Comparison of ENCODE assay signal across 8 mouse cellular contexts in the genomic region with DNA sequence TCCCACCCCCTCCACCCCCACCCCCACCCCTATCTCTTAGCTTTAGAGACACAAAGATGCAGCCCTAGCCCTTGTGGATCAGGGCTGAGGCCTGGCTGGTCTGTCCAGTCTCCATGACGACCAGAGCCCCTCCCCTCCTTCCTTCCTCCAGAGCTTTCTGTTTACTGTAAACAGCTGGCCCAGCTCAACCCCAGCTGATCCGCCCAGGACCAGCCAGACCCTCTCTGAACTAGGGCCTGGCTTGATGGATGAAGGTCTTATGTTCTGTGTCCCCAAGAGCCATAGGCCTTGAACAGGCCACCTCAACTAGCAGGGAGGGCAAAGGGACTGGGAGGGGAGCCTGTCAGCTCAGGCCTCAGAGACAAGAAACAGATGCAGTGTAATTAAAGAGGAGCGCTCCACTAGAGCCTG. TPM values are rescaled to one million over a fixed set of nuclear protein-coding genes. Genes with fewer than 3 reads are reported as not detected.
A peak's percentile ranks its signal among the peaks of the same experiment; 100 is the strongest.
DNase-seq lines count a peak whose midpoint lies in the region; ATAC-seq lines count a peak whose summit lies in the region.

No protein-coding gene starts in this region.

- WGBS in forebrain, embryonic 11.5 days, result 30% methylated on average over 3 of the region's 3 CpGs
- 24% methylated on average over 3 of the region's 3 CpGs for WGBS in forebrain, embryonic 15.5 days
- WGBS in heart, embryonic 16.5 days, result 32% methylated on average over 3 of the region's 3 CpGs
- WGBS in midbrain, embryonic 13.5 days, result 27% methylated on average over 3 of the region's 3 CpGs

- H3K36me3 ChIP-seq in forebrain, embryonic 11.5 days (ENCODE audit: control insufficient read depth, insufficient read depth, low read length), result no peaks in the 10 kb centered on the region
- 0 out of 2 replicates have a peak, but pooled peaks cover under 1% of the 10 kb centered on the region for H3K36me3 ChIP-seq in forebrain, embryonic 15.5 days
- H3K36me3 ChIP-seq in heart, embryonic 16.5 days (ENCODE audit: control insufficient read depth, insufficient read depth), result no peaks in the 10 kb centered on the region
- H3K36me3 ChIP-seq in midbrain, embryonic 13.5 days, result peaks cover 6% of the 10 kb centered on the region; the same call in 1 of the 2 replicates

- no peak overlapping the region for H3K27ac ChIP-seq in forebrain, embryonic 11.5 days (ENCODE audit: low read depth, low read length)
- H3K27ac ChIP-seq in forebrain, embryonic 15.5 days (replicated peaks), result no peak overlapping the region
- H3K27ac ChIP-seq in heart, embryonic 16.5 days (ENCODE audit: low read length), result peak overlapping the region; percentile 40; the same call in 1 of the 2 replicates
- H3K27ac ChIP-seq in midbrain, embryonic 13.5 days, result 0 out of 2 replicates have a peak overlapping the region, but pooled peaks have one; percentile 35

- H3K4me2 ChIP-seq in forebrain, embryonic 11.5 days (ENCODE audit: low read depth, low read length, severe bottlenecking), result no peak overlapping the region
- H3K4me2 ChIP-seq in forebrain, embryonic 15.5 days (replicated peaks), result no peak overlapping the region
- no peak overlapping the region for H3K4me2 ChIP-seq in heart, embryonic 16.5 days (ENCODE audit: low read depth, low read length)
- no peak overlapping the region for H3K4me2 ChIP-seq in midbrain, embryonic 13.5 days (replicated peaks)

- no peaks in the 10 kb centered on the region for H3K9me3 ChIP-seq in forebrain, embryonic 11.5 days (ENCODE audit: control insufficient read depth, low read length)
- no peaks in the 10 kb centered on the region for H3K9me3 ChIP-seq in forebrain, embryonic 15.5 days
- no peaks in the 10 kb centered on the region for H3K9me3 ChIP-seq in heart, embryonic 16.5 days (replicated peaks; ENCODE audit: control insufficient read depth, low read length)
- H3K9me3 ChIP-seq in midbrain, embryonic 13.5 days, result no peaks in the 10 kb centered on the region

- H3K4me3 ChIP-seq in forebrain, embryonic 11.5 days (ENCODE audit: low read depth, low read length), result no peak overlapping the region
- no peak overlapping the region for H3K4me3 ChIP-seq in forebrain, embryonic 15.5 days
- H3K4me3 ChIP-seq in heart, embryonic 16.5 days (ENCODE audit: low read length), result no peak overlapping the region
- H3K4me3 ChIP-seq in midbrain, embryonic 13.5 days (replicated peaks), result no peak overlapping the region

- DNase-seq in forebrain, embryonic 11.5 days (ENCODE audit: low spot score), result no peak
- peak; percentile 87 to 88 for DNase-seq in kidney, postnatal 36 days
- no peak for DNase-seq in urinary bladder, postnatal 10 days (ENCODE audit: low spot score)
- no peak for DNase-seq in cerebellum, postnatal 10 days
- no peak for DNase-seq in right cerebral cortex, postnatal 25 days

- H3K27me3 ChIP-seq in forebrain, embryonic 11.5 days (ENCODE audit: control insufficient read depth, insufficient read depth, low read length), result no peaks in the 10 kb centered on the region
- no peaks in the 10 kb centered on the region for H3K27me3 ChIP-seq in forebrain, embryonic 15.5 days
- H3K27me3 ChIP-seq in heart, embryonic 16.5 days (ENCODE audit: control insufficient read depth, insufficient read depth, low read length), result no peaks in the 10 kb centered on the region
- no peaks in the 10 kb centered on the region for H3K27me3 ChIP-seq in midbrain, embryonic 13.5 days

- peaks cover 11% of the 10 kb centered on the region; the same call in 1 of the 2 replicates for H3K4me1 ChIP-seq in forebrain, embryonic 11.5 days (replicated peaks; ENCODE audit: control insufficient read depth, insufficient read depth, low read length)
- peaks cover 22% of the 10 kb centered on the region for H3K4me1 ChIP-seq in forebrain, embryonic 15.5 days
- H3K4me1 ChIP-seq in heart, embryonic 16.5 days (ENCODE audit: control insufficient read depth, insufficient read depth, low read length), result peaks cover 15% of the 10 kb centered on the region
- H3K4me1 ChIP-seq in midbrain, embryonic 13.5 days (replicated peaks), result peaks cover 29% of the 10 kb centered on the region

- peak; percentile 55 for ATAC-seq in forebrain, embryonic 11.5 days (replicated peaks; ENCODE audit: low FRiP score)
- no peak for ATAC-seq in forebrain, embryonic 15.5 days (replicated peaks)
- ATAC-seq in heart, embryonic 16.5 days (replicated peaks; ENCODE audit: extremely low read depth, insufficient read depth, low FRiP score), result no peak
- ATAC-seq in midbrain, embryonic 13.5 days, result peak; percentile 61

- no peak overlapping the region for H3K9ac ChIP-seq in forebrain, embryonic 11.5 days (ENCODE audit: low read length)
- H3K9ac ChIP-seq in forebrain, embryonic 15.5 days (replicated peaks), result no peak overlapping the region
- H3K9ac ChIP-seq in heart, embryonic 16.5 days (ENCODE audit: low read length), result no peak overlapping the region
- no peak overlapping the region for H3K9ac ChIP-seq in midbrain, embryonic 13.5 days (replicated peaks)

RNA-seq across cellular contexts. Expression of gene Vps18, which starts 16.3 kb away (rescaled TPM):
- 18.5 and 20.5 TPM in 2 replicates for polyA plus RNA-seq in forebrain, embryonic 11.5 days (2014; fragmentation: Nextera tagmentation; extraction: Ambion mirVana)
- polyA plus RNA-seq in forebrain, embryonic 15.5 days (2015; fragmentation: Nextera tagmentation; extraction: Ambion mirVana), result 30.2 and 31.1 TPM in 2 replicates
- 13.3 and 13.6 TPM in 2 replicates for polyA plus RNA-seq in heart, embryonic 16.5 days (2015; fragmentation: Nextera tagmentation; extraction: Ambion mirVana)
- polyA plus RNA-seq in midbrain, embryonic 13.5 days (2015; fragmentation: Nextera tagmentation; extraction: Ambion mirVana), result 26.0 and 26.3 TPM in 2 replicates

RNA-seq across cellular contexts. Expression of gene Dll4, which starts 20.8 kb away (rescaled TPM):
- 2.8 and 3.7 TPM in 2 replicates for polyA plus RNA-seq in forebrain, embryonic 11.5 days (2014; fragmentation: Nextera tagmentation; extraction: Ambion mirVana)
- 4.0 and 4.1 TPM in 2 replicates for polyA plus RNA-seq in forebrain, embryonic 15.5 days (2015; fragmentation: Nextera tagmentation; extraction: Ambion mirVana)
- 14.1 TPM in 2 replicates for polyA plus RNA-seq in heart, embryonic 16.5 days (2015; fragmentation: Nextera tagmentation; extraction: Ambion mirVana)
- 5.4 and 5.9 TPM in 2 replicates for polyA plus RNA-seq in midbrain, embryonic 13.5 days (2015; fragmentation: Nextera tagmentation; extraction: Ambion mirVana)

RNA-seq across cellular contexts. Expression of gene Rhov, which starts 33.7 kb away (rescaled TPM):
- polyA plus RNA-seq in forebrain, embryonic 11.5 days (2014; fragmentation: Nextera tagmentation; extraction: Ambion mirVana), result 0.83 and 0.90 TPM in 2 replicates
- polyA plus RNA-seq in forebrain, embryonic 15.5 days (2015; fragmentation: Nextera tagmentation; extraction: Ambion mirVana), result 19.6 and 24.0 TPM in 2 replicates
- polyA plus RNA-seq in heart, embryonic 16.5 days (2015; fragmentation: Nextera tagmentation; extraction: Ambion mirVana), result 1.0 and 1.3 TPM in 2 replicates
- polyA plus RNA-seq in midbrain, embryonic 13.5 days (2015; fragmentation: Nextera tagmentation; extraction: Ambion mirVana), result 15.1 and 15.5 TPM in 2 replicates

RNA-seq across cellular contexts. Expression of gene Chac1, which starts 46.2 kb away (rescaled TPM):
- 0.90 and 2.0 TPM in 2 replicates for polyA plus RNA-seq in forebrain, embryonic 11.5 days (2014; fragmentation: Nextera tagmentation; extraction: Ambion mirVana)
- polyA plus RNA-seq in forebrain, embryonic 15.5 days (2015; fragmentation: Nextera tagmentation; extraction: Ambion mirVana), result 5.5 and 5.8 TPM in 2 replicates
- polyA plus RNA-seq in heart, embryonic 16.5 days (2015; fragmentation: Nextera tagmentation; extraction: Ambion mirVana), result 0.42 and 0.50 TPM in 2 replicates
- polyA plus RNA-seq in midbrain, embryonic 13.5 days (2015; fragmentation: Nextera tagmentation; extraction: Ambion mirVana), result 4.0 and 4.3 TPM in 2 replicates

Comparison
In these comparisons a context has a peak if more than half of its experiments do, and no peak if none do; other contexts are left out.
1. ATAC-seq: peak in forebrain, embryonic 11.5 days (single experiment) and midbrain, embryonic 13.5 days (single experiment); none in forebrain, embryonic 15.5 days (single experiment) and heart, embryonic 16.5 days (single experiment).
2. DNase-seq: peak in kidney, postnatal 36 days (2 of 2); none in forebrain, embryonic 11.5 days (single experiment), urinary bladder, postnatal 10 days (single experiment), cerebellum, postnatal 10 days (0 of 2) and right cerebral cortex, postnatal 25 days (single experiment).
3. H3K27ac ChIP-seq: peak in heart, embryonic 16.5 days (single experiment) and midbrain, embryonic 13.5 days (single experiment); none in forebrain, embryonic 11.5 days (single experiment) and forebrain, embryonic 15.5 days (single experiment).